Mouse (Mus musculus) myocyte (in vitro differentiated cells): ENCODE data around the gene Fam83f.

ENCODE experiments used
- CEBPB ChIP-seq: IDR thresholded peaks from 2 replicates; pipeline ENCODE4 v1.6.1; 2011; ENCODE audit warnings: mild to moderate bottlenecking, moderate library complexity; ENCODE audit not compliant: poor library complexity, insufficient read depth, severe bottlenecking
- MAX ChIP-seq: IDR thresholded peaks from one replicate; pipeline ENCODE4 v1.6.1; 2011; ENCODE audit warnings: low read depth, mild to moderate bottlenecking, control low read depth
- MYOG ChIP-seq, 3 experiments: IDR thresholded peaks; one replicate each; pipeline ENCODE4 v1.6.1; 2011; ENCODE audit warnings: control low read depth in 2 of 3, low read depth in 2 of 3, mild to moderate bottlenecking in 2 of 3; ENCODE audit not compliant: insufficient read length in 2 of 3, control insufficient read depth in 1 of 3, insufficient read depth in 1 of 3
- POLR2A ChIP-seq: IDR thresholded peaks from one replicate; pipeline ENCODE4 v1.6.1; 2011; ENCODE audit warnings: low read depth, mild to moderate bottlenecking, control low read depth, moderate library complexity; ENCODE audit not compliant: insufficient read length
- REST ChIP-seq: IDR thresholded peaks from one replicate; pipeline ENCODE4 v1.6.1; 2011; ENCODE audit warnings: mild to moderate bottlenecking, control low read depth, moderate library complexity; ENCODE audit not compliant: insufficient read depth, insufficient read length
- TCF12 ChIP-seq: IDR thresholded peaks from one replicate; pipeline ENCODE4 v1.6.1; 2011; ENCODE audit warnings: mild to moderate bottlenecking, control low read depth; ENCODE audit not compliant: poor library complexity, insufficient read depth, severe bottlenecking
- USF1 ChIP-seq: IDR thresholded peaks from one replicate; pipeline ENCODE4 v1.6.1; 2011; ENCODE audit warnings: low read depth, mild to moderate bottlenecking, control low read depth, moderate library complexity

DNA sequence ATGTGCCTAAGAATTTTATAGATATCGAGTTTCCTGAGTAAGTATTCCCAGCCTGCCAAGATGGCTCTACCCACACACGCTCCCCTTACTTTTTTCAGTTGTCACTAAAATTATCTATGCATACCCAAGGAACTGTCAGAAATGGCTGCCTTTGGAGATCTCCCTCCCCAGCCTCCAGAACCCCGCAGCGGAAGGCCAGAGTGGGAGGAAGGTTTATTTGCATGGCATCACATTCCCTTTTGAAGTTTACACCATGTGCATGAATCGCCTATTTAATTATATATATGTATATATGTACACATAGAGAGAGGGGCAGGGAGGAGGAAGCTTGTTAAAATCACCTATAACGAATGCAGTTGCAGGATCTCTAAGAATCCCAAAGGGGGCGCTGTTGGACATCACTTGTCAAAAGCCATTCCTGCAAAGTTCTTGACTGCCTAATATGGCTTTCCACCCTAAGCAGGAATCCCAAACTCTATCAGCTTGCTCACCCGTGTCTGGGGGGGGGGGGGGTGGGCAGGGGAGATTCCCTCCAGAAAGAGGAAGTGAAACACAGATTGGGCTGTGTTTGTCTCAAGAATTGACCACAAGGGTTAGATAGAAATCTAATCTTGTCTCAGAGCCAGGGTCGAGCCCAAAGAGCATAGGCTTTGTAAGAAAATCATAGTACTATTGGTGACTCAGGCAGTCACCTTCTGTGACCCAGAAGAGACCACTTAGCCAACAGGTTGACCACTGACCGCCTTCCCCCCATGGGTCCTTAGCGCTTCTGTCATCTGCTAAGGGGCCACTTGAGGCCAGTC, 37.1 kb upstream of the Fam83f start:
- TF ChIP-seq TCF12, result no peak
- no peak for TF ChIP-seq POLR2A
- TF ChIP-seq USF1, result no peak
- TF ChIP-seq MYOG (IDR thresholded peaks at IDR 0.05; ENCODE audit: control insufficient read depth in 1 of 3, insufficient read depth in 1 of 3, insufficient read length in 2 of 3, low read depth in 2 of 3), result no peak
- TF ChIP-seq REST, result no peak
- no peak for TF ChIP-seq MAX
- TF ChIP-seq CEBPB, result no peak
